In genomic region chr13:74399298-74399839, GRCm38 (mm10) we compare ENCODE assay signal across 8 mouse cellular contexts. TPM values are rescaled to one million over a fixed set of nuclear protein-coding genes. Genes with fewer than 3 reads are reported as not detected.
DNase-seq lines count a peak whose midpoint lies in the region; ATAC-seq and TF ChIP-seq lines count a peak whose summit lies in the region.

Gene Ftl1-ps1, plus strand, starts transcription at chr13:74399694.

- TF ChIP-seq CTCF in kidney, postnatal 0 days (IDR thresholded peaks at IDR 0.05; ENCODE audit: low read depth) = no peak

- ATAC-seq in heart, embryonic 12.5 days (ENCODE audit: insufficient number of reproducible peaks, low FRiP score) = no peak
- ATAC-seq in kidney, postnatal 0 days (replicated peaks; ENCODE audit: low FRiP score, low read depth) = peak; percentile 77

- H3K27me3 ChIP-seq in embryonic facial prominence, embryonic 10.5 days (replicated peaks; ENCODE audit: low read depth, poor library complexity, severe bottlenecking) = peaks cover 7% of the 10 kb centered on the region
- peaks cover 6% of the 10 kb centered on the region; the same call in 1 of the 2 replicates for H3K27me3 ChIP-seq in heart, embryonic 12.5 days (replicated peaks)
- H3K27me3 ChIP-seq in kidney, postnatal 0 days (ENCODE audit: insufficient read depth, low read length) = no peaks in the 10 kb centered on the region

- peak; percentile 18 for DNase-seq in ovary, postnatal 36 days (ENCODE audit: low spot score)
- DNase-seq in ovary, postnatal 14 days (ENCODE audit: low spot score) = no peak
- peak; percentile 31 for DNase-seq in embryonic facial prominence, embryonic 10.5 days (ENCODE audit: low spot score)
- peak; percentile 10 for DNase-seq in kidney, postnatal 0 days (ENCODE audit: low spot score)
- peak; percentile 4 for DNase-seq in lung, postnatal 36 days
- no peak for DNase-seq in right cerebral cortex, postnatal 36 days (ENCODE audit: low spot score in 2 of 2)
- DNase-seq in right cerebral cortex, adult 18-20 months = no peak

- H3K4me2 ChIP-seq in heart, embryonic 12.5 days = peak within 1 kb of the TSS; percentile 58
- H3K4me2 ChIP-seq in kidney, postnatal 0 days (ENCODE audit: low read length) = peak within 1 kb of the TSS; percentile 41

- WGBS in embryonic facial prominence, embryonic 10.5 days = 10% methylated on average over 11 of the region's 11 CpGs
- 14% methylated on average over 11 of the region's 11 CpGs for WGBS in heart, embryonic 12.5 days
- WGBS in kidney, postnatal 0 days = 12% methylated on average over 11 of the region's 11 CpGs

- peak within 1 kb of the TSS; percentile 29; the same call in 1 of the 2 replicates for H3K4me3 ChIP-seq in embryonic facial prominence, embryonic 10.5 days
- H3K4me3 ChIP-seq in heart, embryonic 12.5 days = peak within 1 kb of the TSS; percentile 33
- H3K4me3 ChIP-seq in kidney, postnatal 0 days (replicated peaks; ENCODE audit: low read depth, low read length) = no peak within 1 kb of the TSS

- 0 out of 2 replicates have a peak within 1 kb of the TSS, but pooled peaks have one; percentile 40 for H3K9ac ChIP-seq in heart, embryonic 12.5 days
- no peak within 1 kb of the TSS for H3K9ac ChIP-seq in kidney, postnatal 0 days (ENCODE audit: low read depth, low read length)

- no peak within 1 kb of the TSS for H3K27ac ChIP-seq in embryonic facial prominence, embryonic 10.5 days (replicated peaks)
- H3K27ac ChIP-seq in heart, embryonic 12.5 days (ENCODE audit: poor library complexity, severe bottlenecking) = no peak within 1 kb of the TSS
- H3K27ac ChIP-seq in kidney, postnatal 0 days = no peak within 1 kb of the TSS

- no peaks in the 10 kb centered on the region for H3K36me3 ChIP-seq in embryonic facial prominence, embryonic 10.5 days (replicated peaks)
- no peaks in the 10 kb centered on the region for H3K36me3 ChIP-seq in heart, embryonic 12.5 days
- H3K36me3 ChIP-seq in kidney, postnatal 0 days (ENCODE audit: insufficient read depth, low read length) = no peaks in the 10 kb centered on the region

- H3K9me3 ChIP-seq in embryonic facial prominence, embryonic 10.5 days = no peaks in the 10 kb centered on the region
- H3K9me3 ChIP-seq in heart, embryonic 12.5 days (replicated peaks) = no peaks in the 10 kb centered on the region
- no peaks in the 10 kb centered on the region for H3K9me3 ChIP-seq in kidney, postnatal 0 days (replicated peaks; ENCODE audit: low read length)

- H3K4me1 ChIP-seq in embryonic facial prominence, embryonic 10.5 days = 0 out of 2 replicates have a peak, but pooled peaks cover 2% of the 10 kb centered on the region
- H3K4me1 ChIP-seq in heart, embryonic 12.5 days (replicated peaks) = no peaks in the 10 kb centered on the region
- H3K4me1 ChIP-seq in kidney, postnatal 0 days (replicated peaks; ENCODE audit: insufficient read depth, low read length) = no peaks in the 10 kb centered on the region

RNA-seq across cellular contexts. Expression of gene Ftl1-ps1, which starts in this region (rescaled TPM):
- 88.2 and 91.3 TPM in 2 replicates for polyA plus RNA-seq in embryonic facial prominence, embryonic 10.5 days (2016; fragmentation: Nextera tagmentation; extraction: Ambion mirVana)
- 67.9 and 72.3 TPM in 2 replicates for polyA plus RNA-seq in heart, embryonic 12.5 days (2016; fragmentation: Nextera tagmentation; extraction: Ambion mirVana)
- 185 and 186 TPM in 2 replicates for polyA plus RNA-seq in kidney, postnatal 0 days (2015; fragmentation: Nextera tagmentation; extraction: Ambion mirVana)

Comparison
In these comparisons a context has a peak if more than half of its experiments do, and no peak if none do; other contexts are left out.
1. DNase-seq: peak in ovary, postnatal 36 days (single experiment), embryonic facial prominence, embryonic 10.5 days (single experiment), kidney, postnatal 0 days (single experiment) and lung, postnatal 36 days (single experiment); none in ovary, postnatal 14 days (single experiment), right cerebral cortex, postnatal 36 days (0 of 2) and right cerebral cortex, adult 18-20 months (single experiment).